Mouse (Mus musculus) stomach, postnatal 0 days (tissue): ENCODE data around the gene Tmem91. TPM values are rescaled to one million over a fixed set of nuclear protein-coding genes. Genes with fewer than 3 reads are reported as not detected.

Experiments
- ATAC-seq: fragments of 200-750 bp; cut with Nextera tagmentation; 2 replicates; pipeline ENCODE4 v1.8.0; 2017; ENCODE audit not compliant: low FRiP score, low TSS enrichment
- DNase-seq: peaks from one replicate; pipeline ENCODE4 v3.0.0-alpha.2; 2016; ENCODE audit warnings: low spot score
- H3K27ac ChIP-seq: fragments of 300-500 bp; sonication (generic); replicated peaks from 2 replicates; pipeline ENCODE4 v1.5.1; 2014; ENCODE audit warnings: mild to moderate bottlenecking, control low read depth
- H3K27me3 ChIP-seq: fragments of 300-500 bp; sonication (generic); 2 replicates; pipeline ENCODE4 v1.6.1; 2014; ENCODE audit warnings: low read length; ENCODE audit not compliant: control insufficient read depth, insufficient read depth
- H3K36me3 ChIP-seq: fragments of 300-500 bp; sonication (generic); 2 replicates; pipeline ENCODE4 v1.6.1; 2014; ENCODE audit warnings: low read length, mixed read lengths; ENCODE audit not compliant: control insufficient read depth, insufficient read depth
- H3K4me1 ChIP-seq: fragments of 300-500 bp; sonication (generic); replicated peaks from 2 replicates; pipeline ENCODE4 v1.6.1; 2014; ENCODE audit warnings: antibody characterized with exemption; ENCODE audit not compliant: control insufficient read depth, insufficient read depth
- H3K4me2 ChIP-seq: fragments of 300-500 bp; sonication (generic); replicated peaks from 2 replicates; pipeline ENCODE4 v1.6.1; 2014; ENCODE audit warnings: low read depth, mild to moderate bottlenecking, control low read depth, moderate library complexity
- H3K4me3 ChIP-seq: fragments of 300-500 bp; sonication (generic); 2 replicates; pipeline ENCODE4 v1.5.1; 2014; ENCODE audit warnings: low read depth, low read length, control low read depth
- H3K9ac ChIP-seq: fragments of 300-500 bp; sonication (generic); 2 replicates; pipeline ENCODE4 v1.6.1; 2014; ENCODE audit warnings: mild to moderate bottlenecking, low read length, control low read depth, mixed read lengths
- H3K9me3 ChIP-seq: fragments of 300-500 bp; sonication (generic); 2 replicates; pipeline ENCODE4 v1.6.1; 2016; ENCODE audit warnings: low read length; ENCODE audit not compliant: control insufficient read depth
- CTCF ChIP-seq: IDR thresholded peaks from 2 replicates; pipeline ENCODE4 v1.5.1; 2016; ENCODE audit warnings: antibody characterized with exemption, low read depth, mild to moderate bottlenecking, moderate library complexity
- EP300 ChIP-seq: optimal IDR thresholded peaks from 2 replicates; pipeline ENCODE3; 2016; ENCODE audit warnings: antibody characterized with exemption
- WGBS: fragments of 180-500 bp; shearing (Covaris S2); extraction: QIAGEN DNeasy Blood & Tissue Kit; methylation state at CpG from one replicate; pipeline ENCODE4 v1.1.7; 2014; 5-methylcytosine and 5-hydroxymethylcytosine counted together
- polyA plus RNA-seq: library from polyadenylated mRNA; unstranded; fragments of >200 nt; fragmentation: Nextera tagmentation; extraction: Ambion mirVana; gene quantifications from 2 replicates; pipeline ENCODE4 v1.2.1, GENCODE M21; 2015

Gene Tmem91
- polyA plus RNA-seq, 1 experiment from 2014 or later, result 0.78 TPM

GRCm38 (mm10) chr7:25710519-25711130 lies 35.7 kb upstream of the Tmem91 start:
- 0 out of 2 replicates have a peak overlapping the region, but pooled peaks have one; percentile 18 for H3K27ac ChIP-seq

DNA sequence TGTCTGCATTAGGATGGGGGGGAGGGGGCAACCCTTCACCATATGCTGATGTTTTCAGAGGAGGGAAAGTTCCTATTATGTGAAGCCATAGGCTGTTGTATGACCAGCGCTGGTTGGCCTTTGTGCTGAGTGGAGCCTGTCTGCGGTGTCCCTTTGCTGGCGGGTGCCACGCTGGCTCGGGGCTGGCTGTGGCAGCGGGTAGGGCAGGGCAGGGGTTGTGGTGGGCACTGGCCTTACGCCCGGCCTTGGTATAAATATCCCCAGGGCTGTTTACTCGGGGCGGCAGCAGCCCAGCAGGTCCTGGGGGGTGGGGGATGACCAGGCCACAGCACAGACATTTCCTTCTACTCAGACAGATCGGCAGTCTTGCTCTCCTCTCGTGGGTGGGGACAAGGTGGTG lies 35.0 kb upstream of the Tmem91 start:
- Histone ChIP-seq H3K4me2 (peak overlapping the region; percentile 5; the same call in 1 of the 2 replicates), H3K36me3 (peaks cover 20% of the 10 kb centered on the region), H3K4me3 (no peak overlapping the region), H3K4me1 (peaks cover 10% of the 10 kb centered on the region), H3K27me3 (no peaks in the 10 kb centered on the region), H3K9ac (peak overlapping the region; percentile 27; the same call in 1 of the 2 replicates), H3K27ac (no peak overlapping the region), H3K9me3 (no peaks in the 10 kb centered on the region)
- DNase-seq (peak; percentile 49), ATAC-seq (no peak)
- WGBS, result 19% methylated on average over 12 of the region's 12 CpGs
- TF ChIP-seq EP300 (no peak), CTCF (no peak)

More at GRCm38 (mm10) chr7:25710519-25711130, 35.7 kb upstream of the Tmem91 start:
- peak overlapping the region; percentile 27; the same call in 1 of the 2 replicates for H3K9ac ChIP-seq
- peaks cover 6% of the 10 kb centered on the region for H3K4me1 ChIP-seq
- peaks cover 20% of the 10 kb centered on the region for H3K36me3 ChIP-seq
- ATAC-seq (peak; percentile 21; the same call in 1 of the 2 replicates), DNase-seq (no peak)
- H3K4me3 ChIP-seq, result no peak overlapping the region
- WGBS, result 23% methylated on average over 6 of the region's 7 CpGs
- TF ChIP-seq CTCF (no peak), EP300 (no peak)
- no peak overlapping the region; the same call in 1 of the 2 replicates for H3K4me2 ChIP-seq
- no peaks in the 10 kb centered on the region for H3K27me3 ChIP-seq
- H3K9me3 ChIP-seq, result no peaks in the 10 kb centered on the region

DNA sequence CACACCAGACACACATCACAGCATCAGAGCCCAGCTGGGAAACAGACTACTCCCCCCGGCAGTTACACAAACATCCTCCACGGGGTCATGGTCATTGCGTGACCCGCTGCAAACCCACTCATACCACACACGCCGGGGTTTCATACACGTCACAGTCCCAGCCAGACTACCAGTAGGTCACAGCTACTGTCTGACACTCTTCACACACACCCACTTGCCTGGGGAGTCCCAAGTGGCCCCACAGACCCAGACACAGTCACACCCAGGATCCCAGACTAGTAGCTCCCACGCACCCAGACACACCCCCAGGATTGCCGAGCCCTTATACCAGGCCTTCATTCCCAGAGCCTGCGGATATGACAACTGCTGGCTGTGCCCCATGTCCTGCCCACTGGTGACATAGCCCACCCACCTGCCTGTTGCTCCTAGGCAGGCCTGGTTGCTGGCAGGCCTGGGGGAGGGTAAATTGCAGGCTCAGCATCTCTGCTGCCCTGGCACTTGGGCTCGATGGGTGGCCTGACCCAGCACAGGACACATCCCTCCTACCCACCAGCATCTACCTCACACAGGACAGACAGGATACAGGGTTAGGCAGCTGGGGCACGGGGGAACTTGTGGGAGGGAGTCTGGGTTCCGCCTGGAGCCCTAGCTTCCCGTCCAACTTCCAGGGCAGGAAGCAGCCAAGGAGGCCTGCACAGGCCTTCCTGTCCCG lies 32.8 kb upstream of the Tmem91 start:
- Histone ChIP-seq H3K9ac (no peak overlapping the region), H3K4me3 (no peak overlapping the region), H3K4me2 (no peak overlapping the region), H3K27ac (peak overlapping the region; percentile 0), H3K9me3 (no peaks in the 10 kb centered on the region), H3K27me3 (no peaks in the 10 kb centered on the region), H3K4me1 (peaks cover 10% of the 10 kb centered on the region), H3K36me3 (0 out of 2 replicates have a peak, but pooled peaks cover 2% of the 10 kb centered on the region)
- ATAC-seq, result no peak
- 45% methylated on average over 15 of the region's 15 CpGs for WGBS
- no peak for DNase-seq
- no peak for TF ChIP-seq CTCF
- no peak for TF ChIP-seq EP300

GRCm38 (mm10) chr7:25706578-25707170 lies 31.7 kb upstream of the Tmem91 start:
- no peak overlapping the region for H3K9ac ChIP-seq
- no peak for ATAC-seq
- H3K4me3 ChIP-seq, result no peak overlapping the region
- no peaks in the 10 kb centered on the region for H3K36me3 ChIP-seq
- no peak overlapping the region for H3K4me2 ChIP-seq
- H3K9me3 ChIP-seq, result no peaks in the 10 kb centered on the region
- no peaks in the 10 kb centered on the region for H3K27me3 ChIP-seq
- peaks cover 10% of the 10 kb centered on the region for H3K4me1 ChIP-seq
- H3K27ac ChIP-seq, result peak overlapping the region; percentile 0
- DNase-seq, result no peak
- 35% methylated on average over 7 of the region's 7 CpGs for WGBS
- TF ChIP-seq CTCF (no peak), EP300 (no peak)

DNA sequence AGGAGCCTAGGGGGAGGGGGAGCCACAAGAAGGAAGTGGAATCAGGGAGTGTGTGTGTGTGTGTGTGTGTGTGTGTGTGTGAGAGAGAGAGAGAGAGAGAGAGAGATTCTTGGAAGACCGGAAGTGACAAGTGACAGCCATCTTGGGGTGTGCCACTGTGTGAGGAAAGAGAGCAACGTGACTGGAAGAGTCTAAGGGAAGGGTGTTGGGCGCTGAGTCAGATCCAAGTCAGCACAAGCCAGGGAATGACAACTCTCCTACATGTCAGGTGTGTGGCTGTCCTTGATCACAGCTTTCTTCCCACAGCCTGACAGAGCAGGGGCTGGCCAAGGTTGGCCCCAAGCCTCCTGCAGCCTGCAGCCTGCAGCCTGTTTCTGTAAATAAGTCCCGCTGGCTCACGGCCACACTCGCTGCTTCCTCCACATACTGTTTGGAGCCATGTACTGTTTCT lies 30.9 kb upstream of the Tmem91 start:
- no peaks in the 10 kb centered on the region for H3K27me3 ChIP-seq
- H3K4me1 ChIP-seq, result peaks cover 10% of the 10 kb centered on the region
- no peaks in the 10 kb centered on the region for H3K36me3 ChIP-seq
- H3K4me2 ChIP-seq, result no peak overlapping the region
- H3K4me3 ChIP-seq, result no peak overlapping the region
- H3K9ac ChIP-seq, result no peak overlapping the region
- peak overlapping the region; percentile 73 for H3K27ac ChIP-seq
- peak; percentile 80 for ATAC-seq
- TF ChIP-seq CTCF (no peak), EP300 (no peak)
- H3K9me3 ChIP-seq, result no peaks in the 10 kb centered on the region
- DNase-seq, result peak; percentile 64
- 41% methylated on average over 6 of the region's 6 CpGs for WGBS
